Mouse (Mus musculus) megakaryocyte, embryonic 14.5 days (primary cell): ENCODE data around the gene Efcab5.

Source experiments
- FLI1 ChIP-seq: IDR thresholded peaks from 2 replicates; pipeline ENCODE4 v1.6.1; 2012; ENCODE audit warnings: low read length, inconsistent platforms, mixed read lengths
- GATA1 ChIP-seq: IDR thresholded peaks from 3 replicates; pipeline ENCODE4 v1.6.1; 2012; ENCODE audit warnings: mixed read lengths, low read length, inconsistent platforms, borderline replicate concordance

- no peak for TF ChIP-seq GATA1
- no peak for TF ChIP-seq FLI1
Measured at GRCm38 (mm10) chr11:77150806-77151205, 38.0 kb downstream of the Efcab5 start.
